Mouse (Mus musculus): Measurements from ENCODE around the gene Nup85. TPM values are rescaled to one million over a fixed set of nuclear protein-coding genes. Genes with fewer than 3 reads are reported as not detected.
A peak's percentile ranks its signal among the peaks of the same experiment; 100 is the strongest.

The Nup85 gene
- polyA plus RNA-seq, 1 experiment from 2014 or later, result 47.2 TPM

DNA sequence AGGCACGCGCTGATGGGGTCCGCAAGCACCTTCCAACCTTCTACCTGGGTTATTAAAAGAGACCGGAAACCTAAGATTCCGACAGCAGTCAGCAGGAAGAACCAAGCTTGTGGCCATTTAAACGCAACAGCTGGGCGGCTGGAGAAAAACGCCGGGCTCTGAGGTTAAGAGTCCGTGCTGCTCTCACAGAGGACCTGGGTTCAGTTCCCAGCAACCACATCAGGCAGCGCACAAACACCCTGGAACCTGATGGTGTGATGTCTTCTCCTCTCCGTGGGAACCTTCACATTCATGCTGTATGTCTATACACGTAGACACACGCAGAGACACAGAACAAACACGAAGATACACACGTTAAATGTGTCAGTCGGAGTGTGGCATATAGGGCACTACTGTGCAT lies 8.5 kb upstream of the Nup85 start:
- 72% methylated on average over 17 of the region's 17 CpGs for WGBS
- Histone ChIP-seq H3K36me3 (ENCODE audit: control insufficient read depth, insufficient read depth, low read length) (no peaks in the 10 kb centered on the region), H3K27me3 (ENCODE audit: control insufficient read depth, insufficient read depth, low read length) (no peaks in the 10 kb centered on the region), H3K9me3 (ENCODE audit: control insufficient read depth, low read length) (no peaks in the 10 kb centered on the region), H3K27ac (replicated peaks) (no peak overlapping the region), H3K4me3 (ENCODE audit: low read depth, low read length) (no peak overlapping the region), H3K4me1 (replicated peaks; ENCODE audit: control insufficient read depth, insufficient read depth) (no peaks in the 10 kb centered on the region), H3K4me2 (replicated peaks; ENCODE audit: low read depth) (no peak overlapping the region), H3K9ac (ENCODE audit: low read length) (no peak overlapping the region)
- ATAC-seq (ENCODE audit: low FRiP score, low TSS enrichment) (no peak), DNase-seq (ENCODE audit: low spot score) (no peak)
- TF ChIP-seq CTCF (IDR thresholded peaks at IDR 0.05; ENCODE audit: low read depth), result no peak
- no peak for TF ChIP-seq EP300 (optimal IDR thresholded peaks at IDR 0.05)

DNA sequence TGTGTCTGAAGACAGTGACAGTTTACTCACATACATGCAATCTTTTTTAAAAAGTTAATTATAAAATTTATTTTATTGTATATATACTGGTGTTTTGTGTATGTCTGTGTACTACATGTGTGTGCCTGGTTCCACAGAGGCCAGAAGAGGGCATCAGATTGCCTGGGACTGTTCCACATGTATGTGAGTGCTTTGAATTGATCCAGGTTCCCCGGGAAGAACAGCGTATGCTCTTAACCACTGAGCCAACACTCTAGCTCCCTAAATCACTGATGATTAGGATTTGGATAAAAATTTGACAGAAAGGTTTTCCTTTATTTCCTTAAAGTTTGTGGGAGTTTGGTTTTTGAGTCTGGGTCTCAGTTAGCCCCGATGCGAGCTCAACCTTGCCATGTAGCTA lies 828 bp upstream of the Nup85 start:
- TF ChIP-seq EP300 (optimal IDR thresholded peaks at IDR 0.05) (no peak), CTCF (IDR thresholded peaks at IDR 0.05; ENCODE audit: low read depth) (peak; percentile 37; the same call in 1 of the 2 replicates)
- H3K9me3 ChIP-seq (ENCODE audit: control insufficient read depth, low read length), result no peaks in the 10 kb centered on the region
- no peak for ATAC-seq (ENCODE audit: low FRiP score, low TSS enrichment)
- H3K4me3 ChIP-seq (ENCODE audit: low read depth, low read length), result peak overlapping the region; percentile 76
- peak overlapping the region; percentile 77; the same call in 1 of the 2 replicates for H3K9ac ChIP-seq (ENCODE audit: low read length)
- H3K27ac ChIP-seq (replicated peaks), result no peak overlapping the region
- WGBS, result 46% methylated on average over 4 of the region's 4 CpGs
- H3K27me3 ChIP-seq (ENCODE audit: control insufficient read depth, insufficient read depth, low read length), result no peaks in the 10 kb centered on the region
- no peaks in the 10 kb centered on the region for H3K4me1 ChIP-seq (replicated peaks; ENCODE audit: control insufficient read depth, insufficient read depth)
- H3K36me3 ChIP-seq (ENCODE audit: control insufficient read depth, insufficient read depth, low read length), result no peaks in the 10 kb centered on the region; the same call in 1 of the 2 replicates
- no peak for DNase-seq (ENCODE audit: low spot score)
- peak overlapping the region; percentile 67 for H3K4me2 ChIP-seq (replicated peaks; ENCODE audit: low read depth)

DNA sequence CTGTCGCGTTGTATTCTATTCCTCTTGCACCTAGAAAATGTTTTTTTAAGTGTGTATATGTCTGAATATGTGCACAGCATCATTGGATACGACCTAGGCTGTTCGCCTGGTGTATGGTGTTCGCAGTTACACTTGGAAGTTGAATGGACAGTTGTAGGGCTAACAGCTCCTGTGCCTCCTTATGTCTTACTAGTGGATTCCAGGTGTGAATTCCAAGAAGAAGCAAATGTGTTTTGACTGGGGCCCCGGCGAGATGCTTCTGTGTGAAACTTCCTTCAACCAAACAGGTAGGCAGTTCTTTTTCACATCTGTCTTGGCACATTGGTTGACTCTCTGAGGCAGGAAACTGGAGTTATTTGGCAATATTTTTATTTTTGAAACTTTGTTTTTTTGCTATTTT lies 727 bp downstream of the Nup85 start:
- no peak for DNase-seq (ENCODE audit: low spot score)
- Histone ChIP-seq H3K27ac (replicated peaks) (no peak overlapping the region), H3K9me3 (ENCODE audit: control insufficient read depth, low read length) (no peaks in the 10 kb centered on the region), H3K36me3 (ENCODE audit: control insufficient read depth, insufficient read depth, low read length) (peaks cover 6% of the 10 kb centered on the region; the same call in 1 of the 2 replicates), H3K9ac (ENCODE audit: low read length) (peak overlapping the region; percentile 77), H3K27me3 (ENCODE audit: control insufficient read depth, insufficient read depth, low read length) (no peaks in the 10 kb centered on the region), H3K4me3 (ENCODE audit: low read depth, low read length) (peak overlapping the region; percentile 76), H3K4me2 (replicated peaks; ENCODE audit: low read depth) (peak overlapping the region; percentile 67), H3K4me1 (replicated peaks; ENCODE audit: control insufficient read depth, insufficient read depth) (no peaks in the 10 kb centered on the region)
- TF ChIP-seq CTCF (IDR thresholded peaks at IDR 0.05; ENCODE audit: low read depth) (no peak), EP300 (optimal IDR thresholded peaks at IDR 0.05) (no peak)
- WGBS, result 12% methylated on average over 7 of the region's 7 CpGs
- ATAC-seq (ENCODE audit: low FRiP score, low TSS enrichment), result no peak

DNA sequence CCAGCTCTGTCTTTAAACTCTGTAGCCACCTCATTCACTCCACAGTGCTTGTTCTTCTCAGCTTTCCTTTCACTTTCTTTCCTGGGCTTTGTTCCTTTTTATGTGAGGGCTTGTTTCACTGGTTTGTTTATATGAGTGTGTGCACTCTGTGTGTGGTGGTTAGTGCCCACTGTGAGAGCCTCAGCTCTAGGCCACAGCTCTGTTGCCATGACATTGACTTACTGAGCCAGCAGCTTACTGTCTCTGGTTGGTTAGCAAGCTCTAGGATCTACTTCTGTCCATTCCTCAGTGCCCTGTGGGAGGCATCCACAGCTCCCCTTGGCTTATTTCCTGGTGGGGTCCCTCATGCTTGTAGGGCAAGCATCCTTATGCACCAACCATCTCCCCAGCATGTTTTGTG lies 14.8 kb downstream of the Nup85 start:
- Histone ChIP-seq H3K9ac (ENCODE audit: low read length) (no peak overlapping the region), H3K27me3 (ENCODE audit: control insufficient read depth, insufficient read depth, low read length) (no peaks in the 10 kb centered on the region), H3K9me3 (ENCODE audit: control insufficient read depth, low read length) (no peaks in the 10 kb centered on the region), H3K4me2 (replicated peaks; ENCODE audit: low read depth) (no peak overlapping the region), H3K4me1 (replicated peaks; ENCODE audit: control insufficient read depth, insufficient read depth) (no peaks in the 10 kb centered on the region), H3K27ac (replicated peaks) (no peak overlapping the region), H3K4me3 (ENCODE audit: low read depth, low read length) (no peak overlapping the region), H3K36me3 (ENCODE audit: control insufficient read depth, insufficient read depth, low read length) (peaks cover 20% of the 10 kb centered on the region)
- DNase-seq (ENCODE audit: low spot score) (no peak), ATAC-seq (ENCODE audit: low FRiP score, low TSS enrichment) (no peak)
- TF ChIP-seq CTCF (IDR thresholded peaks at IDR 0.05; ENCODE audit: low read depth), result no peak
- TF ChIP-seq EP300 (optimal IDR thresholded peaks at IDR 0.05), result no peak

DNA sequence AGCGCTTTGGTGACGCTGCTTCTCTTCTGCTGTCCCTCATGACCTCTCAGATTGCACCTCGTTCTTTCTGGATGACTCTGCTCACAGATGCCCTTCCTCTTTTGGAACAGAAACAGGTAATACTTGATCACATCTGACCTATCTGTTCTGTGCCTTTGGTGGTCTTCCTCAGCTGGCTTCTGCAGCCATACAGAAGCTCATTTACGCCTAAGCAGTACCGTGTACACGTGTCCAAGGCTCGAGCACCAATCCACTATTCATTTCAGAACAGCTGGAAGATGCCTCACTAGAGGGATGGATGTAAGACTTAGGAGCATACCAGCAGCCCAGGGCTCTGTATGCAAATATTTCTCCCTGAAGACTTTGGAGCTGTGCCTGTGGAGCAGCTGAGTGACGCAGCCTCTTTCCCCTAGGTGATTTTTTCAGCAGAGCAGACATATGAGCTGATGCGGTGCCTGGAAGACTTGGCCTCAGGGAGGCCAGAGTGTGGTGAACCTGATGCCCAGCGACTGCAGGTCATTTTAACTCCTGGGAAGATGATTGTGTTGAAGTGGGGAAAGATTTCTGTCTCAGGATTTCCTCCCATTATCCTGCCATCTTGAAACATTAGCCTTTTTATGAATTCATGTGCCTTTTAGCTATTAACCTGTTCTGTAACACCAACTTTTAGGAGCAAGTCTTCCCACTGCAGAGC lies 18.8 kb downstream of the Nup85 start:
- no peak for DNase-seq (ENCODE audit: low spot score)
- H3K36me3 ChIP-seq (ENCODE audit: control insufficient read depth, insufficient read depth, low read length), result peaks cover 49% of the 10 kb centered on the region
- no peaks in the 10 kb centered on the region for H3K4me1 ChIP-seq (replicated peaks; ENCODE audit: control insufficient read depth, insufficient read depth)
- no peaks in the 10 kb centered on the region for H3K9me3 ChIP-seq (ENCODE audit: control insufficient read depth, low read length)
- no peaks in the 10 kb centered on the region for H3K27me3 ChIP-seq (ENCODE audit: control insufficient read depth, insufficient read depth, low read length)
- no peak overlapping the region for H3K4me3 ChIP-seq (ENCODE audit: low read depth, low read length)
- no peak overlapping the region for H3K9ac ChIP-seq (ENCODE audit: low read length)
- WGBS, result 69% methylated on average over 10 of the region's 10 CpGs
- no peak for ATAC-seq (ENCODE audit: low FRiP score, low TSS enrichment)
- no peak for TF ChIP-seq EP300 (optimal IDR thresholded peaks at IDR 0.05)
- TF ChIP-seq CTCF (IDR thresholded peaks at IDR 0.05; ENCODE audit: low read depth), result no peak
- no peak overlapping the region for H3K4me2 ChIP-seq (replicated peaks; ENCODE audit: low read depth)
- H3K27ac ChIP-seq (replicated peaks), result no peak overlapping the region

DNA sequence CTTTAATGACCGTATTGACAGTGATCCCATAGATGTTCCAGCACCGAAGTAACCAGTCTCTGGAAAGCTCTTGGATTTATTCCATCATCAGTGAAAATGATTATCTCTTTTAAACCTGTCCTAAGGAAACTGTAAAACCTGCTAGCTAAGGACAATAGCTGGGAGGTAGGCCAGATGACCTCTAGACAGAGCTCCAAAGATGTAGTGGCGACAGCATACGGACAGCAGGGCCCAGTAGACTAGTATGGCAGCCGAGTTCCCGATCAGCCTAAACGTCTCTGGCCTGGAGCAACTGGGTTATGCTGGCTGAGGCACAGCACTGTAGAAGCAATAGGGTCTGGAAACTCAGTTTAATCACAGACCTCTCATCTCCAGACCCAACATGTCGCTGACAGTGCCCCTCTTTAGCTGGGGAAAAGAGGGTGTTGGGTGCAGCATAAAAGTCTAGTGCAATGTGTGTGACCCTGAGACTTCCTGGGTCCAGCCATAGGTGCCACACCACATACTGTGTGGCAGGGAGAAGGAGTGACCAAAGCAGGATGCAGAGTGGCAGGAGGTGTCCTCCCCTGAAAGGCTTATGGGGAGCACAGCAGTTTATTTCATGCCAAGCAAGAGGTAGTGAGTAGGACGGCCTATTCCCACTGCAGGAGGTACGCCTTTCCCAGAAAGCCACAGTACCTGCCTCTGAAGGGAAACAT lies 20.3 kb downstream of the Nup85 start:
- 81% methylated on average over 10 of the region's 10 CpGs for WGBS
- DNase-seq (ENCODE audit: low spot score), result no peak
- ATAC-seq (ENCODE audit: low FRiP score, low TSS enrichment), result no peak
- peaks cover 54% of the 10 kb centered on the region for H3K36me3 ChIP-seq (ENCODE audit: control insufficient read depth, insufficient read depth, low read length)
- H3K27me3 ChIP-seq (ENCODE audit: control insufficient read depth, insufficient read depth, low read length), result no peaks in the 10 kb centered on the region
- no peak overlapping the region for H3K9ac ChIP-seq (ENCODE audit: low read length)
- TF ChIP-seq CTCF (IDR thresholded peaks at IDR 0.05; ENCODE audit: low read depth) (no peak), EP300 (optimal IDR thresholded peaks at IDR 0.05) (no peak)
- no peak overlapping the region for H3K27ac ChIP-seq (replicated peaks)
- H3K4me2 ChIP-seq (replicated peaks; ENCODE audit: low read depth), result no peak overlapping the region
- no peak overlapping the region for H3K4me3 ChIP-seq (ENCODE audit: low read depth, low read length)
- no peaks in the 10 kb centered on the region for H3K9me3 ChIP-seq (ENCODE audit: control insufficient read depth, low read length)
- H3K4me1 ChIP-seq (replicated peaks; ENCODE audit: control insufficient read depth, insufficient read depth), result no peaks in the 10 kb centered on the region

All from stomach, postnatal 0 days (tissue).